Mouse (Mus musculus) heart, embryonic 10.5 days (tissue): ENCODE results near the gene Olfr1289. TPM values are rescaled to one million over a fixed set of nuclear protein-coding genes. Genes with fewer than 3 reads are reported as not detected.

Experiments
- DNase-seq: peaks from one replicate; pipeline ENCODE4 v3.0.0-alpha.2; 2017; ENCODE audit warnings: low spot score
- H3K27ac ChIP-seq: fragments of 300-500 bp; sonication (generic); 2 replicates; pipeline ENCODE4 v1.5.1; 2016; ENCODE audit warnings: mild to moderate bottlenecking
- H3K27me3 ChIP-seq: fragments of 300-500 bp; sonication (generic); 2 replicates; pipeline ENCODE4 v1.6.1; 2016; ENCODE audit warnings: mild to moderate bottlenecking; ENCODE audit not compliant: poor library complexity, insufficient read depth, severe bottlenecking
- H3K36me3 ChIP-seq: fragments of 300-500 bp; sonication (generic); 2 replicates; pipeline ENCODE4 v1.6.1; 2016; ENCODE audit warnings: mild to moderate bottlenecking, moderate library complexity
- H3K4me1 ChIP-seq: fragments of 300-500 bp; sonication (generic); 2 replicates; pipeline ENCODE4 v1.6.1; 2016; ENCODE audit warnings: mild to moderate bottlenecking
- H3K4me3 ChIP-seq: fragments of 300-500 bp; sonication (generic); 2 replicates; pipeline ENCODE4 v1.5.1; 2016; ENCODE audit warnings: mild to moderate bottlenecking, moderate library complexity
- H3K9me3 ChIP-seq: fragments of 300-500 bp; sonication (generic); 2 replicates; pipeline ENCODE4 v1.6.1; 2016; ENCODE audit warnings: mild to moderate bottlenecking, moderate library complexity
- WGBS: fragments of 180-500 bp; shearing (Covaris S2); methylation state at CpG from one replicate; pipeline ENCODE4 v1.1.7; 2016; 5-methylcytosine and 5-hydroxymethylcytosine counted together
- polyA plus RNA-seq: library from polyadenylated mRNA; unstranded; fragments of >200 nt; fragmentation: Nextera tagmentation; extraction: Ambion mirVana; gene quantifications from 2 replicates; pipeline ENCODE4 v1.2.1, GENCODE M21; 2016

The Olfr1289 gene
- not detected in 2 replicates for polyA plus RNA-seq

GRCm38 (mm10) chr2:111480519-111480918 lies at the start of gene Olfr1289:
Gene Olfr1289 (plus strand): TSS chr2:111480819.
- Histone ChIP-seq H3K36me3 (no peaks in the 10 kb centered on the region), H3K4me1 (no peaks in the 10 kb centered on the region), H3K9me3 (no peaks in the 10 kb centered on the region), H3K27ac (no peak within 1 kb of the TSS), H3K4me3 (no peak within 1 kb of the TSS), H3K27me3 (no peaks in the 10 kb centered on the region)
- DNase-seq: no peak
- WGBS: 74% methylated on average over 1 of the region's 1 CpGs

GRCm38 (mm10) chr2:111448842-111449241 lies 31.8 kb upstream of the Olfr1289 start, which contains the start of gene Olfr1287:
Gene Olfr1287 (plus strand): TSS chr2:111449142.
- no peaks in the 10 kb centered on the region for H3K36me3 ChIP-seq
- no peaks in the 10 kb centered on the region for H3K27me3 ChIP-seq
- WGBS: 64% methylated on average over 1 of the region's 1 CpGs
- no peaks in the 10 kb centered on the region for H3K4me1 ChIP-seq
- H3K9me3 ChIP-seq: no peaks in the 10 kb centered on the region
- no peak within 1 kb of the TSS for H3K4me3 ChIP-seq
- no peak for DNase-seq
- no peak within 1 kb of the TSS for H3K27ac ChIP-seq

- H3K36me3 ChIP-seq: no peaks in the 10 kb centered on the region
- 95% methylated on average over 1 of the region's 1 CpGs for WGBS
Measured at GRCm38 (mm10) chr2:111473801-111474200, 6.8 kb upstream of the Olfr1289 start, which contains the start of gene Olfr1288. Gene Olfr1288 (plus strand): TSS chr2:111474101.

GRCm38 (mm10) chr2:111493729-111494128 lies 13.1 kb downstream of the Olfr1289 start, which contains the start of gene Olfr1290:
Gene Olfr1290 (minus strand): TSS chr2:111493829.
- no peaks in the 10 kb centered on the region for H3K27me3 ChIP-seq
- H3K27ac ChIP-seq: no peak within 1 kb of the TSS
- no peak within 1 kb of the TSS for H3K4me3 ChIP-seq
- no peaks in the 10 kb centered on the region for H3K36me3 ChIP-seq
- no peaks in the 10 kb centered on the region for H3K9me3 ChIP-seq
- H3K4me1 ChIP-seq: no peaks in the 10 kb centered on the region
- WGBS: 73% methylated on average over 5 of the region's 5 CpGs
- DNase-seq: no peak

More at GRCm38 (mm10) chr2:111473801-111474200, 6.8 kb upstream of the Olfr1289 start, which contains the start of gene Olfr1288:
- DNase-seq: no peak
- Histone ChIP-seq H3K4me1 (no peaks in the 10 kb centered on the region), H3K27me3 (no peaks in the 10 kb centered on the region), H3K4me3 (no peak within 1 kb of the TSS), H3K9me3 (no peaks in the 10 kb centered on the region), H3K27ac (no peak within 1 kb of the TSS)

- no peak for DNase-seq
- Histone ChIP-seq H3K27ac (no peak within 1 kb of the TSS), H3K9me3 (no peaks in the 10 kb centered on the region), H3K27me3 (no peaks in the 10 kb centered on the region), H3K36me3 (no peaks in the 10 kb centered on the region), H3K4me3 (no peak within 1 kb of the TSS), H3K4me1 (no peaks in the 10 kb centered on the region)
- 86% methylated on average over 3 of the region's 3 CpGs for WGBS
Measured at GRCm38 (mm10) chr2:111496880-111497279, 16.3 kb downstream of the Olfr1289 start, which contains the start of gene Olfr1291-ps1. Gene Olfr1291-ps1 (plus strand): TSS chr2:111497180.

- no peaks in the 10 kb centered on the region for H3K36me3 ChIP-seq
- H3K9me3 ChIP-seq: 0 out of 2 replicates have a peak, but pooled peaks cover 3% of the 10 kb centered on the region
- H3K4me1 ChIP-seq: no peaks in the 10 kb centered on the region
- no peaks in the 10 kb centered on the region for H3K27me3 ChIP-seq
- WGBS: 86% methylated on average over 10 of the region's 10 CpGs
- no peak overlapping the region for H3K4me3 ChIP-seq
- no peak overlapping the region for H3K27ac ChIP-seq
- no peak for DNase-seq
Measured at GRCm38 (mm10) chr2:111517451-111517850, 36.8 kb downstream of the Olfr1289 start.

GRCm38 (mm10) chr2:111524903-111525302 lies 44.3 kb downstream of the Olfr1289 start, which contains the start of gene Olfr1293-ps:
Gene Olfr1293-ps (plus strand): TSS chr2:111525203.
- H3K4me1 ChIP-seq: no peaks in the 10 kb centered on the region
- 70% methylated on average over 1 of the region's 1 CpGs for WGBS
- no peaks in the 10 kb centered on the region for H3K9me3 ChIP-seq
- H3K27me3 ChIP-seq: no peaks in the 10 kb centered on the region
- H3K4me3 ChIP-seq: no peak within 1 kb of the TSS
- H3K27ac ChIP-seq: no peak within 1 kb of the TSS
- no peak for DNase-seq
- H3K36me3 ChIP-seq: no peaks in the 10 kb centered on the region

Other genes starting within 250 kb of the Olfr1289 start
- gene Olfr1275, start 245.5 kb upstream of the Olfr1289 start, polyA plus RNA-seq: not detected in 2 replicates
- not detected in 2 replicates for gene Olfr1276, start 226.3 kb upstream of the Olfr1289 start, polyA plus RNA-seq
- gene Olfr1277, start 206.7 kb upstream of the Olfr1289 start, polyA plus RNA-seq: not detected in 2 replicates
- gene Olfr1278, start 190.7 kb upstream of the Olfr1289 start, polyA plus RNA-seq: not detected in 2 replicates
- 0.04 TPM in 1 of 2 replicates, not detected in the other for gene Olfr1279, start 180.2 kb upstream of the Olfr1289 start, polyA plus RNA-seq
- not detected in 2 replicates for gene Olfr1280, start 166.8 kb upstream of the Olfr1289 start, polyA plus RNA-seq
- gene Olfr1281, start 154.3 kb upstream of the Olfr1289 start, polyA plus RNA-seq: not detected in 2 replicates
- not detected in 2 replicates for gene Olfr1282, start 144.7 kb upstream of the Olfr1289 start, polyA plus RNA-seq
- not detected in 2 replicates for gene Olfr1283, start 114.0 kb upstream of the Olfr1289 start, polyA plus RNA-seq
- not detected in 2 replicates for gene Olfr1284, start 105.3 kb upstream of the Olfr1289 start, polyA plus RNA-seq
- gene Olfr1286, start 57.7 kb upstream of the Olfr1289 start, polyA plus RNA-seq: not detected in 2 replicates
- not detected in 2 replicates for gene Olfr1287, start 31.7 kb upstream of the Olfr1289 start, polyA plus RNA-seq
- not detected in 2 replicates for gene Olfr1288, start 6.7 kb upstream of the Olfr1289 start, polyA plus RNA-seq
- gene Olfr1290, start 13.0 kb downstream of the Olfr1289 start, polyA plus RNA-seq: 0.15 and 0.31 TPM in 2 replicates
- 0.09 TPM in 1 of 2 replicates, not detected in the other for gene Olfr1291-ps1, start 16.4 kb downstream of the Olfr1289 start, polyA plus RNA-seq
- not detected in 2 replicates for gene Olfr1293-ps, start 44.4 kb downstream of the Olfr1289 start, polyA plus RNA-seq
- gene Olfr1294, start 59.5 kb downstream of the Olfr1289 start, polyA plus RNA-seq: not detected in 2 replicates
- not detected in 2 replicates for gene Olfr1295, start 88.9 kb downstream of the Olfr1289 start, polyA plus RNA-seq
- gene Olfr1297, start 145.7 kb downstream of the Olfr1289 start, polyA plus RNA-seq: not detected in 2 replicates
- not detected in 2 replicates for gene Olfr1298, start 168.4 kb downstream of the Olfr1289 start, polyA plus RNA-seq
- not detected in 2 replicates for gene Olfr1299, start 180.6 kb downstream of the Olfr1289 start, polyA plus RNA-seq